16 mouse cellular contexts compared by ENCODE assay signal in genomic region chr2:164079488-164079887, GRCm38 (mm10). TPM values are rescaled to one million over a fixed set of nuclear protein-coding genes. Genes with fewer than 3 reads are reported as not detected.
DNase-seq lines count a peak whose midpoint lies in the region; ATAC-seq lines count a peak whose summit lies in the region.
"Had no signal": no experiment of that assay in that cellular context is flagged by ENCODE, and none has a peak within 500 bp of the region (broad histone marks: within the 10 kb centered on the region; RNA-seq: fewer than 3 reads in every experiment).

No protein-coding gene starts in this region.

- peak; percentile 70 for ATAC-seq in inflammation-experienced regulatory T-cells, adult 6 months
- ATAC-seq in granulocyte monocyte progenitor cell, adult 5-6 weeks (replicated peaks; ENCODE audit: poor library complexity, severe bottlenecking), result no peak
- ATAC-seq: forebrain, embryonic 13.5 days; midbrain, embryonic 16.5 days had no signal

- DNase-seq in lung, postnatal 25 days (ENCODE audit: low spot score), result peak; percentile 47
- no peak for DNase-seq in lung, adult 18-20 months
- DNase-seq in spleen, postnatal 36 days (ENCODE audit: low spot score in 2 of 2), result peak; percentile 75 to 77
- DNase-seq in thymus, postnatal 4 days, result peak; percentile 79
- DNase-seq in frontal cortex, postnatal 25 days (ENCODE audit: low spot score in 2 of 2), result no peak
- no peak for DNase-seq in adrenal gland, adult 8-10 months
- DNase-seq: adrenal gland, postnatal 36 days; cerebellum, postnatal 10 days; heart, adult 18-20 months; kidney, adult 18-20 months; kidney, postnatal 25 days had no signal

RNA-seq across cellular contexts. Expression of gene Tomm34, which starts 8.5 kb away (rescaled TPM):
- polyA plus RNA-seq in inflammation-experienced regulatory T-cells, adult 6 months (2017; shearing (Covaris generic)), result 100 to 1,000 TPM; 103 to 135 (median 128) TPM
- total RNA-seq in granulocyte monocyte progenitor cell, adult 5-6 weeks (2014; fragmentation: Nextera tagmentation), result 58.6 and 64.2 TPM in 2 replicates
- total RNA-seq in granulocyte monocyte progenitor cell, adult 5-6 weeks (2017), result 41.7 and 51.4 TPM in 2 replicates
- total RNA-seq in adrenal gland, adult 8-10 months (2022), result 10 to 100 TPM; 44.9 to 54.8 (median 45.7) TPM

RNA-seq across cellular contexts. Expression of gene Stk4, which starts 9.4 kb away (rescaled TPM):
- polyA plus RNA-seq in inflammation-experienced regulatory T-cells, adult 6 months (2017; shearing (Covaris generic)), result 100 to 1,000 TPM; 167 to 200 (median 173) TPM
- 132 and 145 TPM in 2 replicates for total RNA-seq in granulocyte monocyte progenitor cell, adult 5-6 weeks (2014; fragmentation: Nextera tagmentation)
- 123 and 133 TPM in 2 replicates for total RNA-seq in granulocyte monocyte progenitor cell, adult 5-6 weeks (2017)
- 10 to 100 TPM; 27.4 to 38.9 (median 36.4) TPM for total RNA-seq in adrenal gland, adult 8-10 months (2022)

RNA-seq across cellular contexts. Expression of gene Pabpc1l, which starts 54.2 kb away (rescaled TPM):
- 1 to 10 TPM in 2 of 3 experiments, under 1 TPM in 1; 0.62 to 9.3 (median 2.1) TPM for polyA plus RNA-seq in inflammation-experienced regulatory T-cells, adult 6 months (2017; shearing (Covaris generic))
- total RNA-seq in granulocyte monocyte progenitor cell, adult 5-6 weeks (2014; fragmentation: Nextera tagmentation), result not detected in 2 replicates
- not detected in 2 replicates for total RNA-seq in granulocyte monocyte progenitor cell, adult 5-6 weeks (2017)
- 1 to 10 TPM in 3 of 4 experiments, under 1 TPM in 1; 0.56 to 2.2 (median 1.3) TPM for total RNA-seq in adrenal gland, adult 8-10 months (2022)
- polyA plus RNA-seq: liver, adult 2 months had no signal

Comparison
In these comparisons a context has a peak if more than half of its experiments do, and no peak if none do; other contexts are left out.
1. DNase-seq: peak in lung, postnatal 25 days (single experiment), spleen, postnatal 36 days (2 of 2) and thymus, postnatal 4 days (single experiment); none in lung, adult 18-20 months (0 of 2), frontal cortex, postnatal 25 days (0 of 2) and adrenal gland, adult 8-10 months (single experiment).